Mouse (Mus musculus) lung, postnatal 0 days (tissue): ENCODE data around the gene Oprl1.

Source experiments
- CTCF ChIP-seq: IDR thresholded peaks from 2 replicates; pipeline ENCODE4 v1.5.1; 2016; ENCODE audit warnings: antibody characterized with exemption, mild to moderate bottlenecking
- EP300 ChIP-seq: IDR thresholded peaks from 2 replicates; pipeline ENCODE4 v1.6.1; 2016; ENCODE audit warnings: antibody characterized with exemption, mild to moderate bottlenecking, control low read depth

GRCm38 (mm10) chr2:181763886-181764527, 49.2 kb downstream of the Oprl1 start:
- TF ChIP-seq CTCF, result no peak
- no peak for TF ChIP-seq EP300
